Mouse (Mus musculus) MEL (cell line): Measurements from ENCODE around the gene Dthd1. TPM values are rescaled to one million over a fixed set of nuclear protein-coding genes. Genes with fewer than 3 reads are reported as not detected.

ENCODE experiments used
- DNase-seq: peaks from one replicate; pipeline ENCODE4 v3.0.0; 2011; ENCODE audit warnings: low read depth, low spot score
- H3K27ac ChIP-seq: 2 replicates; pipeline ENCODE4 v1.5.1; 2012; ENCODE audit warnings: low read depth, mild to moderate bottlenecking, control low read depth, low read length, moderate library complexity; ENCODE audit not compliant: control insufficient read depth
- H3K27me3 ChIP-seq, 2 experiments: fragments of 150-350 bp in 1 of 2; sonication (generic) in 1 of 2; 2 replicates each; pipeline ENCODE4 v1.6.1; 2012; ENCODE audit warnings: low read length in 2 of 2, mild to moderate bottlenecking in 2 of 2, improper control_type of control experiment in 1 of 2, moderate library complexity in 1 of 2; ENCODE audit not compliant: insufficient read depth in 2 of 2, control insufficient read depth in 1 of 2
- H3K36me3 ChIP-seq, 2 experiments: 2 replicates each; pipeline ENCODE4 v1.6.1; 2012 to 2014; ENCODE audit warnings: low read length in 2 of 2, improper control_type of control experiment in 1 of 2, inconsistent platforms in 1 of 2, mild to moderate bottlenecking in 1 of 2; ENCODE audit not compliant: insufficient read depth in 2 of 2, control insufficient read depth in 1 of 2
- H3K4me1 ChIP-seq, 2 experiments: fragments of 150-350 bp in 1 of 2; sonication (generic) in 1 of 2; 2 replicates each; pipeline ENCODE4 v1.6.1; 2012; ENCODE audit warnings: low read length in 2 of 2, improper control_type of control experiment in 1 of 2, mild to moderate bottlenecking in 1 of 2; ENCODE audit not compliant: insufficient read depth in 2 of 2, control insufficient read depth in 1 of 2
- H3K4me3 ChIP-seq, 2 experiments: fragments of 150-350 bp in 1 of 2; sonication (generic) in 1 of 2; 2 replicates each; pipeline ENCODE4 v1.5.1; 2012; ENCODE audit warnings: low read depth in 2 of 2, low read length in 2 of 2, mild to moderate bottlenecking in 2 of 2, moderate library complexity in 2 of 2, control low read depth in 1 of 2, improper control_type of control experiment in 1 of 2; ENCODE audit not compliant: control insufficient read depth in 1 of 2, insufficient read depth in 1 of 2
- H3K79me2 ChIP-seq: 2 replicates; pipeline ENCODE4 v1.6.1; 2012; ENCODE audit warnings: mild to moderate bottlenecking, low read length, moderate library complexity; ENCODE audit not compliant: control insufficient read depth, poor library complexity, insufficient read depth
- H3K9ac ChIP-seq: 2 replicates; pipeline ENCODE4 v1.6.1; 2012; ENCODE audit warnings: low read depth, mild to moderate bottlenecking, control low read depth, low read length, moderate library complexity; ENCODE audit not compliant: control insufficient read depth, poor library complexity, severe bottlenecking
- H3K9me3 ChIP-seq: fragments of 150-350 bp; sonication (generic); replicated peaks from 2 replicates; pipeline ENCODE4 v1.6.1; 2012; ENCODE audit warnings: mild to moderate bottlenecking, low read length, improper control_type of control experiment, moderate library complexity; ENCODE audit not compliant: insufficient read depth
- BHLHE40 ChIP-seq: IDR thresholded peaks from 2 replicates; pipeline ENCODE4 v1.6.1; 2012; ENCODE audit warnings: low read depth, mild to moderate bottlenecking, inconsistent platforms, low read length, improper control_type of control experiment, borderline replicate concordance
- CTCF ChIP-seq, 3 experiments: IDR thresholded peaks in 2 of 3; conservative IDR thresholded peaks in 1 of 3; 2 replicates each; pipeline ENCODE4 v1.5.1; 2011 to 2012; ENCODE audit warnings: low read length in 3 of 3, low read depth in 2 of 3, mild to moderate bottlenecking in 2 of 3, improper control_type of control experiment in 1 of 3, inconsistent platforms in 1 of 3, mixed read lengths in 1 of 3, moderate library complexity in 1 of 3; ENCODE audit not compliant: control insufficient read depth in 1 of 3, insufficient read depth in 1 of 3, poor library complexity in 1 of 3, severe bottlenecking in 1 of 3
- E2F4 ChIP-seq: IDR thresholded peaks from 2 replicates; pipeline ENCODE4 v1.6.1; 2011; ENCODE audit warnings: low read depth, low read length, improper control_type of control experiment, borderline replicate concordance
- EP300 ChIP-seq, 2 experiments: IDR thresholded peaks; 2 replicates each; pipeline ENCODE4 v1.6.1; 2011; ENCODE audit warnings: improper control_type of control experiment in 2 of 2, low read length in 2 of 2, low read depth in 1 of 2, mild to moderate bottlenecking in 1 of 2
- GABPA ChIP-seq: IDR thresholded peaks from 2 replicates; pipeline ENCODE4 v1.6.1; 2012; ENCODE audit warnings: low read depth, mild to moderate bottlenecking, inconsistent platforms, low read length, improper control_type of control experiment, moderate library complexity
- GATA1 ChIP-seq: IDR thresholded peaks from 2 replicates; pipeline ENCODE4 v1.6.1; 2011; ENCODE audit warnings: low read depth, low read length, improper control_type of control experiment
- HCFC1 ChIP-seq: IDR thresholded peaks from 2 replicates; pipeline ENCODE4 v1.6.1; 2012; ENCODE audit warnings: low read depth, mild to moderate bottlenecking, inconsistent platforms, low read length, improper control_type of control experiment, moderate library complexity
- MAX ChIP-seq: IDR thresholded peaks from 2 replicates; pipeline ENCODE4 v1.6.1; 2011; ENCODE audit warnings: low read length, improper control_type of control experiment
- MAZ ChIP-seq: IDR thresholded peaks from 2 replicates; pipeline ENCODE4 v1.6.1; 2012; ENCODE audit warnings: low read depth, mild to moderate bottlenecking, inconsistent platforms, low read length, improper control_type of control experiment
- MEF2A ChIP-seq: IDR thresholded peaks from 2 replicates; pipeline ENCODE4 v1.6.1; 2014; ENCODE audit warnings: low read depth, mild to moderate bottlenecking, inconsistent platforms, low read length, improper control_type of control experiment; ENCODE audit not compliant: poor library complexity, insufficient replicate concordance, severe bottlenecking; ENCODE audit errors: extremely low read depth
- POLR2A ChIP-seq, 2 experiments: IDR thresholded peaks; 2 replicates each; pipeline ENCODE4 v1.6.1; 2011 to 2012; ENCODE audit warnings: low read length in 2 of 2, mild to moderate bottlenecking in 2 of 2, control low read depth in 1 of 2, improper control_type of control experiment in 1 of 2, low read depth in 1 of 2, moderate library complexity in 1 of 2; ENCODE audit not compliant: control insufficient read depth in 1 of 2, insufficient read depth in 1 of 2, poor library complexity in 1 of 2
- POLR2AphosphoS5 ChIP-seq: IDR thresholded peaks from 2 replicates; pipeline ENCODE4 v1.6.1; 2012; ENCODE audit warnings: low read depth, borderline replicate concordance, mild to moderate bottlenecking, inconsistent platforms, low read length, moderate library complexity, mixed read lengths
- RAD21 ChIP-seq: IDR thresholded peaks from 2 replicates; pipeline ENCODE4 v1.6.1; 2011; ENCODE audit warnings: mild to moderate bottlenecking, low read depth, low read length, improper control_type of control experiment
- RCOR1 ChIP-seq: IDR thresholded peaks from 2 replicates; pipeline ENCODE4 v1.6.1; 2012; ENCODE audit warnings: low read depth, mild to moderate bottlenecking, inconsistent platforms, low read length, improper control_type of control experiment
- TBP ChIP-seq: IDR thresholded peaks from 2 replicates; pipeline ENCODE4 v1.8.0; 2011; ENCODE audit warnings: low read depth, low read length, improper control_type of control experiment
- TCF12 ChIP-seq: IDR thresholded peaks from 2 replicates; pipeline ENCODE4 v1.6.1; 2014; ENCODE audit warnings: low read depth, mild to moderate bottlenecking, inconsistent platforms, low read length, improper control_type of control experiment, moderate library complexity
- UBTF ChIP-seq: IDR thresholded peaks from 2 replicates; pipeline ENCODE4 v1.6.1; 2012; ENCODE audit warnings: low read depth, mild to moderate bottlenecking, inconsistent platforms, low read length, improper control_type of control experiment, moderate library complexity, borderline replicate concordance; ENCODE audit not compliant: insufficient read depth
- USF2 ChIP-seq, 2 experiments: IDR thresholded peaks; 2 replicates each; pipeline ENCODE4 v1.6.1; 2011 to 2012; ENCODE audit warnings: improper control_type of control experiment in 2 of 2, low read length in 2 of 2, borderline replicate concordance in 1 of 2, inconsistent platforms in 1 of 2, low read depth in 1 of 2, mild to moderate bottlenecking in 1 of 2; ENCODE audit not compliant: insufficient read depth in 1 of 2
- ZC3H11A ChIP-seq: IDR thresholded peaks from 2 replicates; pipeline ENCODE4 v1.6.1; 2012; ENCODE audit warnings: low read depth, mild to moderate bottlenecking, inconsistent platforms, low read length, improper control_type of control experiment
- ZMIZ1 ChIP-seq: IDR thresholded peaks from 2 replicates; pipeline ENCODE4 v1.6.1; 2012; ENCODE audit warnings: low read depth, mild to moderate bottlenecking, inconsistent platforms, low read length, improper control_type of control experiment, moderate library complexity
- polyA plus RNA-seq, 2 experiments: library from polyadenylated mRNA; stranded (reverse) in 1 of 2; unstranded in 1 of 2; fragments of >175 nt in 1 of 2; fragments of >200 nt in 1 of 2; gene quantifications; 2 replicates each; pipeline versions ENCODE4 v1.2.1 to v1.2.4; 2012; ENCODE audit warnings: low replicate concordance in 2 of 2, low read depth in 1 of 2; ENCODE audit not compliant: insufficient read length in 2 of 2, insufficient read depth in 1 of 2, missing spikeins in 1 of 2
- total RNA-seq: library from RNA; depleted of rRNA; stranded (reverse); fragments of 300-350 nt; gene quantifications from 2 replicates; pipeline ENCODE4 v1.2.3, GENCODE M21; 2012

Gene Dthd1
- total and polyA plus RNA-seq, 3 experiments = not detected

DNA sequence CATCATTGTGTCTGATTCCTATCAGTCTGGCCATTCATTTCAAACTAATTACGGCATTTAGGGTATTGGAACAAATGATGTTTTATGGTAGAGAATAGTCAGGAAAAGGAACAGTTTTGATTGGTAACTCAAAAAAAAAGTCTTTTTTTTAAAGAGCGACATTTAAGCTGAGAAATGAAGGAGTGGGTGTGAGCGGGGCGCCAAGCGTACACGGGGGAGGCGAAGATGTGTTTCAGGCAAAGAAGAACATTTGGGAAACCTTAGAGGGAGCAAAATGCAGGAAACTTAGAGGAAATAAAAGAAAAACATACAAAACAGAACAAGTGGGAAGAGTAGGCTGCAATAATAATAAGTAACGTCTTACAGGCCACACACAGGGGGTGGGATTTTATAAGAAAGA is 35.8 kb upstream of the Dthd1 start:
- H3K9me3 ChIP-seq = no peaks in the 10 kb centered on the region
- TF ChIP-seq ZMIZ1 (no peak), BHLHE40 (no peak), RCOR1 (no peak), POLR2AphosphoS5 (no peak), EP300 (IDR thresholded peaks at IDR 0.05; ENCODE audit: low read depth in 1 of 2, low read length in 2 of 2) (no peak), MEF2A (no peak), TBP (no peak), POLR2A (IDR thresholded peaks at IDR 0.05; ENCODE audit: control insufficient read depth in 1 of 2, insufficient read depth in 1 of 2, low read depth in 1 of 2, low read length in 2 of 2, poor library complexity in 1 of 2) (no peak), RAD21 (no peak), HCFC1 (no peak), CTCF (IDR thresholded peaks at IDR 0.05 in 2 of 3, conservative IDR thresholded peaks at IDR 0.05 in 1 of 3; ENCODE audit: control insufficient read depth in 1 of 3, insufficient read depth in 1 of 3, low read depth in 2 of 3, low read length in 3 of 3, poor library complexity in 1 of 3, severe bottlenecking in 1 of 3) (no peak)
- TF ChIP-seq, all 39 proteins: peak for 0
- Histone ChIP-seq H3K79me2 (no peaks in the 10 kb centered on the region), H3K9ac (no peak overlapping the region), H3K4me1 (no peaks in the 10 kb centered on the region), H3K27ac (no peak overlapping the region), H3K27me3 (no peaks in the 10 kb centered on the region), H3K4me3 (no peak overlapping the region), H3K36me3 (no peaks in the 10 kb centered on the region)
- DNase-seq = no peak

DNA sequence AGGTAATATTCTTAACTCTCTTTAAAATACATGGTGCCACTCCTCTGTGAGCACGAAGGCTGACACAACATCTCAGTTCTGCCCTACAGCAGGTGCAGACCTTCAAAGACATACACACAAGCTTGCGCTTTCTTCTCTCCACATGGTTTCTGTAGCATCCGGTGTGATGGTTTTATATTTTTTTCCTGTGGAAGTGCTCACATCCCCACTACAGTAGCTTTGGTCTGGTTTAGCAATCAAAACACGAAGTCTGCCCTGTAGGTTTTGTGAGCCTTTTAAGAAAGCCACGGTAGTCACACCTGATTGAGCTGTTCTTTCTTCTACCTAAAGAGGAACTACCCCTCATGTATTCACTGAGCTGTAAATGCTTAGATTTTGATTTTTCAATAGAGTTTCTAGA is 34.9 kb upstream of the Dthd1 start:
- Histone ChIP-seq H3K9me3 (no peaks in the 10 kb centered on the region), H3K79me2 (no peaks in the 10 kb centered on the region), H3K36me3 (no peaks in the 10 kb centered on the region), H3K4me1 (no peaks in the 10 kb centered on the region), H3K9ac (no peak overlapping the region), H3K27ac (no peak overlapping the region), H3K27me3 (no peaks in the 10 kb centered on the region), H3K4me3 (no peak overlapping the region)
- DNase-seq = no peak
- TF ChIP-seq TCF12 (no peak), E2F4 (no peak), MAX (no peak), GABPA (no peak), USF2 (IDR thresholded peaks at IDR 0.05; ENCODE audit: borderline replicate concordance in 1 of 2, insufficient read depth in 1 of 2, low read depth in 1 of 2, low read length in 2 of 2) (no peak), ZC3H11A (no peak), BHLHE40 (no peak), MAZ (no peak), UBTF (no peak), ZMIZ1 (no peak), GATA1 (no peak)
